Mouse (Mus musculus): Measurements from ENCODE around the gene Taf11. TPM values are rescaled to one million over a fixed set of nuclear protein-coding genes. Genes with fewer than 3 reads are reported as not detected.
A peak's percentile ranks its signal among the peaks of the same experiment; 100 is the strongest.

The Taf11 gene
- polyA plus RNA-seq, 1 experiment from 2014 or later: 50.4 TPM

DNA sequence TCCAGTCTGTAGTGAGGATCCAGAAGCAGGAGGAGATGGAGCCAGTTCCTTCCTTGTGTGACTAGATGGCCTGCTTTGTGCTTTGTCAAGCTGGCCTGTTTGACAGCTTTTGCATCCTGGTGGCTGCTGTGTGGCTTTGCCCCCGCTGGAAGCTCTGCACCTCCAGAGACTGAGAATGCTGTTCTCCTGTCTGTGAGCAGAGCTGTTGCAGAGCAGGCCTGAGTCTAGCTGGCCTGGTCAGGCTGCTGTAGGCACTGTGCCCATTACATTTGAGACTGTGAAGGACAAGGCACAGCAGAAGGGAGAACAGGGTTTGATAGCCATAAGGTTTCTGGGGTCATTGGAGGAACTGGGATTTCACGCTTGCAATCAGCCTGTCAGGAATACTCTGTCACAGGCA, 32.1 kb upstream of the Taf11 start:
- H3K4me3 ChIP-seq (ENCODE audit: low read depth, low read length): no peak overlapping the region
- WGBS (ENCODE audit: insufficient replicate concordance): 55% methylated on average over 2 of the region's 2 CpGs
- H3K9me3 ChIP-seq (replicated peaks; ENCODE audit: control insufficient read depth, low read length): no peaks in the 10 kb centered on the region
- no peak overlapping the region for H3K4me2 ChIP-seq
- ATAC-seq (replicated peaks; ENCODE audit: insufficient number of reproducible peaks, low FRiP score, low TSS enrichment): no peak
- H3K27ac ChIP-seq (ENCODE audit: low read depth, low read length): peak overlapping the region; percentile 29; the same call in 1 of the 2 replicates
- no peaks in the 10 kb centered on the region for H3K36me3 ChIP-seq (ENCODE audit: control insufficient read depth, insufficient read depth, low read length)
- H3K27me3 ChIP-seq (ENCODE audit: control insufficient read depth, insufficient read depth, low read length): no peaks in the 10 kb centered on the region
- H3K9ac ChIP-seq (ENCODE audit: low read depth, low read length): 0 out of 2 replicates have a peak overlapping the region, but pooled peaks have one; percentile 43
- H3K4me1 ChIP-seq (ENCODE audit: control insufficient read depth, insufficient read depth, low read length): peaks cover 49% of the 10 kb centered on the region

DNA sequence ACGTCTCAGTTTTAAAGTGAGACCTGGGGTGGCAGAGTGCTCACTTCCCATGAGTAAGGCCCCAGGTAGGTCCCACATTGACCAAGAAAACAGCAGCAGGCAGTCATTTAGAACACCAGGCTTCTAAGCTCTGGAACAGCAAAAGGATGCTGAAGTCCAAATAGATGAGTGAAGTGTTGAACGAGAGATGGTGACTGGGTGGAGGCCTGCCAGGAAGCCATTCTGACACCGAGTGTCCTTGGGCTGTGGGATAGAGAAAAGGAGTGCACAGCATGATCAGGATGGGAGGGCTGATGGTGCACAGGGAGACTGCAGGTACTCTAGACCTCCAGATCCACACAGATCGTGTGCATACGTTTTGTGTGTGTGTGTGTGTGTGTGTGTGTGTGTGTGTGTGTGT, 31.5 kb upstream of the Taf11 start:
- H3K9me3 ChIP-seq (replicated peaks; ENCODE audit: control insufficient read depth, low read length): no peaks in the 10 kb centered on the region
- no peak overlapping the region for H3K4me3 ChIP-seq (ENCODE audit: low read depth, low read length)
- H3K4me2 ChIP-seq: no peak overlapping the region
- H3K9ac ChIP-seq (ENCODE audit: low read depth, low read length): no peak overlapping the region
- H3K27me3 ChIP-seq (ENCODE audit: control insufficient read depth, insufficient read depth, low read length): no peaks in the 10 kb centered on the region
- peaks cover 45% of the 10 kb centered on the region for H3K4me1 ChIP-seq (ENCODE audit: control insufficient read depth, insufficient read depth, low read length)
- no peaks in the 10 kb centered on the region for H3K36me3 ChIP-seq (ENCODE audit: control insufficient read depth, insufficient read depth, low read length)
- no peak for ATAC-seq (replicated peaks; ENCODE audit: insufficient number of reproducible peaks, low FRiP score, low TSS enrichment)
- WGBS (ENCODE audit: insufficient replicate concordance): 68% methylated on average over 5 of the region's 5 CpGs
- no peak overlapping the region for H3K27ac ChIP-seq (ENCODE audit: low read depth, low read length)

DNA sequence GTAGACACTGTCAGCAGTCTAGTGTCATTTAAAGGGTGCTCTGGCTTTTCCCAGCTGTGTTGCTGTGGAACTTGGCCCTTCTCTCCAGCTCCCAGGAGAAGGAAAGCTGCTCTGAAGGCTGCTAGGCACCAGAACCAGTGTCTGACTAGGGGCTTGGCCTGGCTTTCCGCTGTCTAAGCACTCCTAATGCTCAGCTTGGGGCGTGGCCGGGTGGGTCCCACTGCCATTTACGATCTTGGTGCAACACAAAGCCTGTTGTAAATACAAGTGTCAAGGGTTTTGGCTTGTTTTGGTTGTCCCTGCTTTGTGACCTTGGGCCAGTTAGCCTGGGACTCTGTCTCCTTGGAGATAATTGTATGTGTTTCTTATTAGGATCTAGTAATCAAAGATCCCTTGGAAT, 30.7 kb upstream of the Taf11 start:
- H3K4me2 ChIP-seq: no peak overlapping the region
- no peak for ATAC-seq (replicated peaks; ENCODE audit: insufficient number of reproducible peaks, low FRiP score, low TSS enrichment)
- H3K27ac ChIP-seq (ENCODE audit: low read depth, low read length): peak overlapping the region; percentile 7; the same call in 1 of the 2 replicates
- H3K4me3 ChIP-seq (ENCODE audit: low read depth, low read length): no peak overlapping the region
- 86% methylated on average over 4 of the region's 4 CpGs for WGBS (ENCODE audit: insufficient replicate concordance)
- H3K9ac ChIP-seq (ENCODE audit: low read depth, low read length): no peak overlapping the region
- H3K36me3 ChIP-seq (ENCODE audit: control insufficient read depth, insufficient read depth, low read length): no peaks in the 10 kb centered on the region
- H3K9me3 ChIP-seq (replicated peaks; ENCODE audit: control insufficient read depth, low read length): no peaks in the 10 kb centered on the region
- H3K4me1 ChIP-seq (ENCODE audit: control insufficient read depth, insufficient read depth, low read length): peaks cover 36% of the 10 kb centered on the region
- no peaks in the 10 kb centered on the region for H3K27me3 ChIP-seq (ENCODE audit: control insufficient read depth, insufficient read depth, low read length)

DNA sequence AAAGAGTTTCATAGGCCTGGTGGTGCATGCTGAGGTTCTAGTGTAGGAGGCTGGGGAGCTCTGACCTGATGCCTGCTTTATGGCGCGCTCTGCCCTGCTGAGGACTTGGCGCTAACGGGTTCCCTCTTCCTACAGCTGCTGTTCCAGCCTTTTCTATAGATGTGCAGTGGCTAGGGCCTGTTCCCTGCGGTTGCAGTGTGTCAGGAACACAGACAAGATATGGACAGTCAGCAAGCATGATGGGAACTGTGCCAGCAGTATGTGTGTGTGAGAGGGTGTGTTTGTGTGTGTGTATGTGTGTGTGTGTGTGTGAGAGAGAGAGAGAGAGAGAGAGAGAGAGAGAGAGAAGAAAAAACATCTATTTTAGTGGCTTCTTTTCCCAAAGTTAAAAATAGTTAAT, 29.4 kb upstream of the Taf11 start:
- Histone ChIP-seq H3K9ac (ENCODE audit: low read depth, low read length) (no peak overlapping the region), H3K4me3 (ENCODE audit: low read depth, low read length) (no peak overlapping the region), H3K4me1 (ENCODE audit: control insufficient read depth, insufficient read depth, low read length) (peaks cover 36% of the 10 kb centered on the region), H3K27me3 (ENCODE audit: control insufficient read depth, insufficient read depth, low read length) (no peaks in the 10 kb centered on the region), H3K36me3 (ENCODE audit: control insufficient read depth, insufficient read depth, low read length) (no peaks in the 10 kb centered on the region), H3K4me2 (peak overlapping the region; percentile 11; the same call in 1 of the 2 replicates), H3K27ac (ENCODE audit: low read depth, low read length) (peak overlapping the region; percentile 78), H3K9me3 (replicated peaks; ENCODE audit: control insufficient read depth, low read length) (no peaks in the 10 kb centered on the region)
- no peak for ATAC-seq (replicated peaks; ENCODE audit: insufficient number of reproducible peaks, low FRiP score, low TSS enrichment)
- WGBS (ENCODE audit: insufficient replicate concordance): 64% methylated on average over 5 of the region's 5 CpGs

DNA sequence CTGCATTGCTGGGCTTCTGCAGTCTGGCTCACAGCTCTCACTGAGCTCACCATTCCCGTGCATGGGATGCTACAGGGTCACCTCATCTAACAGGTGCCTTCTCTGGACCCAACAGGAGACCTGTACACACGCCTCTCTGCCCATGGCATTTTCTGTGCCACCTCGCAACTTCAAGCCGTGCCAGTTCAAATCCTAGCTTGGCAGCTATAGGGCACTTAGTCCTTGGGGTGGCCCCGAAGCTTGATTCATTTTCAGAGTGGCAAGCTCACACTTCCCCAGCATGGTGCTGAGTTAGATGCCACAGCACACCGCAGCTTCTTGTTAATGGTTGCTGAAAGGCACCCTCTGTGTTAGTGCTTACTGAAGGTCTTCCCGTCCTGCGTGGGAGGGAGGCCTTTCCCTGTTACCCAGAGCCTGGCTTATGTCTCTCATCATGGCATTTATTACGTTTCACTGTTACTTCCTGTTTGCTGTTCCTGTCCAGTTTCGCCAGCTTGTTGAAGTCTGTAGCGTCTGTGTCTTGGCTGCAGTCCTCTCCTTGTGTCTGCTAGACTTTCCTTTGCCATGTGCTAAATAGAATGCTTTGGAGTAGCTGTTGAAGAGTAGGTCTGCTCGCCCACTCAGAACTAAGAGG, 28.6 kb upstream of the Taf11 start:
- Histone ChIP-seq H3K27me3 (ENCODE audit: control insufficient read depth, insufficient read depth, low read length) (no peaks in the 10 kb centered on the region), H3K4me3 (ENCODE audit: low read depth, low read length) (no peak overlapping the region), H3K9ac (ENCODE audit: low read depth, low read length) (no peak overlapping the region), H3K4me1 (ENCODE audit: control insufficient read depth, insufficient read depth, low read length) (peaks cover 36% of the 10 kb centered on the region), H3K27ac (ENCODE audit: low read depth, low read length) (peak overlapping the region; percentile 78; the same call in 1 of the 2 replicates), H3K4me2 (no peak overlapping the region), H3K36me3 (ENCODE audit: control insufficient read depth, insufficient read depth, low read length) (no peaks in the 10 kb centered on the region), H3K9me3 (replicated peaks; ENCODE audit: control insufficient read depth, low read length) (no peaks in the 10 kb centered on the region)
- WGBS (ENCODE audit: insufficient replicate concordance): 58% methylated on average over 12 of the region's 12 CpGs
- no peak for ATAC-seq (replicated peaks; ENCODE audit: insufficient number of reproducible peaks, low FRiP score, low TSS enrichment)

DNA sequence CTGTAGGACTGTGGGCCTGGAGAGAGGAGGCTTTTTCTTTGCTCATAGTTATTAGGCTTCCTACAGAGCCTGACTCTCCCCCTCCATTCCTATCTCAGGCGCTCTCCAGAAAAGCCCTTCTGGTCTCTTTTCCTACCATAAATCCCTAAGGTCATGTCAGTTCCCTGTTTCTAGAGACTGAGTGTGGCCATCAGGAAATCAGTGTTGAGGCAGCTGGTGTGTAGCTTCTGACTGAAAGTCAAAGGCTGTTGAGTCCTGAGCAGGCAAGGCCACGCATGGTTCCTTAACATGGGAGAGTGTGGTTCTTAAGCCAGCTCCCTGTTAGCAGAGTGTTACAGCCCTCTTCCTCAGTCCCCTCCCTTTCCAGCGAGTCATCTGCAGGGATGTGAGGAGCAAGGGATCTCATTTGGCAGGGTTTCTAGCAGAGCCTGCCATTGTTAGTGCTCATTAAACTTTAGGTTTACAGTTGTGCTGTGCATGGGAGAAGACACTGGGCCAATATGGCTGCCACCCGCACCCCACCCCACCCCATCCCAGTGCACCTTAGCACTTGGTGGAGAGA, 27.5 kb upstream of the Taf11 start:
- Histone ChIP-seq H3K27me3 (ENCODE audit: control insufficient read depth, insufficient read depth, low read length) (no peaks in the 10 kb centered on the region), H3K9ac (ENCODE audit: low read depth, low read length) (no peak overlapping the region), H3K36me3 (ENCODE audit: control insufficient read depth, insufficient read depth, low read length) (no peaks in the 10 kb centered on the region), H3K4me3 (ENCODE audit: low read depth, low read length) (no peak overlapping the region), H3K9me3 (replicated peaks; ENCODE audit: control insufficient read depth, low read length) (no peaks in the 10 kb centered on the region), H3K27ac (ENCODE audit: low read depth, low read length) (no peak overlapping the region), H3K4me2 (no peak overlapping the region), H3K4me1 (ENCODE audit: control insufficient read depth, insufficient read depth, low read length) (peaks cover 36% of the 10 kb centered on the region)
- WGBS (ENCODE audit: insufficient replicate concordance): 72% methylated on average over 4 of the region's 4 CpGs
- ATAC-seq (replicated peaks; ENCODE audit: insufficient number of reproducible peaks, low FRiP score, low TSS enrichment): no peak

DNA sequence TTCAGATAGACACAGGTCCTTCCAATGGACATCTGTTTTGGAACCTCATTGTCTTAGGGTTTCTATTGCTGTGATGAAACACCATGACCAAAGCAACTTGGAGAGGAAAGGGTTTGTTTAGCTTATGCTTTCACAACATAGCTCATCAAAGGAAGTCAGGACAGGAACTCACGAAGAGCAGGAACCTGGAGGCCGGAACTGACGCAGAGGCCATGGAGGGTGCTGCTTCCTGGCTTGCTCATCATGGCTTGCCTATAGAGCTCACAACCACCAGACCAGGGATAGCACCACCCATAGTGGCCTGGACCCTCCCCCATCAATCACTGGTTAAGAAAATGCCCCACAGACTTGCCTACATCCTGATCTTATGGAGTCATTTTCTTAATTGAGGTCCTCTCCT, 25.4 kb upstream of the Taf11 start:
- no peak overlapping the region for H3K27ac ChIP-seq (ENCODE audit: low read depth, low read length)

DNA sequence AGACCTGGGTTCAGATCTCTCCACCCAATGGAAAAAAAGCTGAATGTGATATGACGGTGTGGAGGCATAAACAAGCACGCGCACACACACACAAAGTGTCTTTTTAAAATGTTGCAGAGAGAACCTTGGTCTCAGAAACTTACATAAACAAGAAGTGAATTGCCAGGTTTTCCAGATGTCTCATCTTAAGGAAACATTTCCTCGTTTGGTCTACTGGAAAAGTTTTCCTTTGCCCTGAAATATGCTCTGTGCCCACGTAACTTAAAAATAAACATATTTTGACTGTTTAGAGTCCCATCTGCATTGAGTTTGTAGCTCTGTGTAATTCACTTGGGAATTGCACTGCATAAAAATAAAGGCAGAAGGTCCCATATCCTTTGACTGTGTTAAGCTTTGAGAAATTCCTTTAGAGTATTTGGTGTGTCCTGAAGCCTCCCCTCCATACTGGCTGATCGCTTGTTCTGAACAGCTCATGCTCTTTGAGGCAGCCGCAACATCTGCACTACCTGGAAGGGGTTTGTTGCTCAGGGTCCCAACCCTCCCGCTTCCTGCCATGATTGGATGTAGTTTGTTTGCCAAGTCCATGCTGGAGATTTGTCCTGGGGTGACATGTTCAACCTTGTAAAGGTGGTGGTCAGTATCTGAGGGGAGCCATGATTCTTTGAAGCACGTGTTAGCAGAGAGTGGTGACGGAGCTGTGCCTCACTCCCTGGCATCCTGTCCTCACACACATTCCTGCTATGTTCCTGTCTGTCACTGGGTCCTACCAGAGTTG, 24.7 kb upstream of the Taf11 start:
- WGBS (ENCODE audit: insufficient replicate concordance): 85% methylated on average over 10 of the region's 10 CpGs
- ATAC-seq (replicated peaks; ENCODE audit: insufficient number of reproducible peaks, low FRiP score, low TSS enrichment): no peak
- Histone ChIP-seq H3K27ac (ENCODE audit: low read depth, low read length) (no peak overlapping the region), H3K4me3 (ENCODE audit: low read depth, low read length) (no peak overlapping the region), H3K9ac (ENCODE audit: low read depth, low read length) (no peak overlapping the region), H3K36me3 (ENCODE audit: control insufficient read depth, insufficient read depth, low read length) (no peaks in the 10 kb centered on the region), H3K27me3 (ENCODE audit: control insufficient read depth, insufficient read depth, low read length) (no peaks in the 10 kb centered on the region), H3K4me1 (ENCODE audit: control insufficient read depth, insufficient read depth, low read length) (peaks cover 15% of the 10 kb centered on the region), H3K4me2 (no peak overlapping the region), H3K9me3 (replicated peaks; ENCODE audit: control insufficient read depth, low read length) (no peaks in the 10 kb centered on the region)

More for the DNA sequence above, 25.4 kb upstream of the Taf11 start:
- Histone ChIP-seq H3K4me2 (no peak overlapping the region), H3K9me3 (replicated peaks; ENCODE audit: control insufficient read depth, low read length) (no peaks in the 10 kb centered on the region), H3K36me3 (ENCODE audit: control insufficient read depth, insufficient read depth, low read length) (no peaks in the 10 kb centered on the region), H3K27me3 (ENCODE audit: control insufficient read depth, insufficient read depth, low read length) (no peaks in the 10 kb centered on the region), H3K4me3 (ENCODE audit: low read depth, low read length) (no peak overlapping the region), H3K9ac (ENCODE audit: low read depth, low read length) (no peak overlapping the region), H3K4me1 (ENCODE audit: control insufficient read depth, insufficient read depth, low read length) (peaks cover 23% of the 10 kb centered on the region)
- 75% methylated on average over 3 of the region's 3 CpGs for WGBS (ENCODE audit: insufficient replicate concordance)
- ATAC-seq (replicated peaks; ENCODE audit: insufficient number of reproducible peaks, low FRiP score, low TSS enrichment): no peak
